Mouse (Mus musculus) intestine, postnatal 0 days (tissue): ENCODE results near the gene Clec10a. TPM values are rescaled to one million over a fixed set of nuclear protein-coding genes. Genes with fewer than 3 reads are reported as not detected.

ENCODE experiments used
- ATAC-seq: fragments of 200-750 bp; cut with Nextera tagmentation; 2 replicates; pipeline ENCODE4 v1.8.0; 2017; ENCODE audit warnings: mild to moderate bottlenecking, moderate TSS enrichment, moderate library complexity
- H3K27ac ChIP-seq: fragments of 300-500 bp; sonication (generic); 2 replicates; pipeline ENCODE4 v1.5.1; 2014; ENCODE audit warnings: mild to moderate bottlenecking, low read depth, low read length, moderate library complexity
- H3K27me3 ChIP-seq: fragments of 300-500 bp; sonication (generic); replicated peaks from 2 replicates; pipeline ENCODE4 v1.6.1; 2014; ENCODE audit warnings: low read length, mixed read lengths; ENCODE audit not compliant: control insufficient read depth, insufficient read depth
- H3K36me3 ChIP-seq: fragments of 300-500 bp; sonication (generic); 2 replicates; pipeline ENCODE4 v1.6.1; 2014; ENCODE audit warnings: mild to moderate bottlenecking, moderate library complexity; ENCODE audit not compliant: control insufficient read depth, insufficient read depth
- H3K4me1 ChIP-seq: fragments of 300-500 bp; sonication (generic); replicated peaks from 2 replicates; pipeline ENCODE4 v1.6.1; 2014; ENCODE audit warnings: antibody characterized with exemption, low read length, mixed read lengths; ENCODE audit not compliant: control insufficient read depth, insufficient read depth
- H3K4me2 ChIP-seq: fragments of 300-500 bp; sonication (generic); replicated peaks from 2 replicates; pipeline ENCODE4 v1.6.1; 2014; ENCODE audit warnings: low read depth, mild to moderate bottlenecking, moderate library complexity
- H3K4me3 ChIP-seq: fragments of 300-500 bp; sonication (generic); 2 replicates; pipeline ENCODE4 v1.5.1; 2014; ENCODE audit warnings: low read depth, low read length
- H3K9ac ChIP-seq: fragments of 300-500 bp; sonication (generic); 2 replicates; pipeline ENCODE4 v1.6.1; 2014; ENCODE audit warnings: mild to moderate bottlenecking, low read depth, low read length
- H3K9me3 ChIP-seq: fragments of 300-500 bp; sonication (generic); 2 replicates; pipeline ENCODE4 v1.6.1; 2016; ENCODE audit warnings: mixed run types; ENCODE audit not compliant: control insufficient read depth
- CTCF ChIP-seq: sonication (generic); IDR thresholded peaks from 2 replicates; pipeline ENCODE4 v1.5.1; 2016; ENCODE audit warnings: low read depth, mild to moderate bottlenecking, control low read depth, antibody characterized with exemption, moderate library complexity
- WGBS: fragments of 180-500 bp; shearing (Covaris S2); extraction: QIAGEN DNeasy Blood & Tissue Kit; methylation state at CpG from one replicate; pipeline ENCODE4 v1.1.7; 2014; 5-methylcytosine and 5-hydroxymethylcytosine counted together
- polyA plus RNA-seq: library from polyadenylated mRNA; unstranded; fragments of >200 nt; fragmentation: Nextera tagmentation; extraction: Ambion mirVana; gene quantifications from 2 replicates; pipeline ENCODE4 v1.2.1, GENCODE M21; 2015

Clec10a gene
- polyA plus RNA-seq, 1 experiment from 2014 or later: 0.78 TPM

- Histone ChIP-seq H3K9ac (no peak overlapping the region), H3K4me2 (no peak overlapping the region), H3K9me3 (no peaks in the 10 kb centered on the region), H3K27ac (no peak overlapping the region), H3K4me3 (no peak overlapping the region), H3K36me3 (no peaks in the 10 kb centered on the region), H3K27me3 (no peaks in the 10 kb centered on the region), H3K4me1 (no peaks in the 10 kb centered on the region)
- ATAC-seq: no peak
- WGBS: 74% methylated on average over 11 of the region's 11 CpGs
- no peak for TF ChIP-seq CTCF
These were observed 22.8 kb downstream of the Clec10a start for GRCm38 (mm10) chr11:70178756-70179155.

DNA sequence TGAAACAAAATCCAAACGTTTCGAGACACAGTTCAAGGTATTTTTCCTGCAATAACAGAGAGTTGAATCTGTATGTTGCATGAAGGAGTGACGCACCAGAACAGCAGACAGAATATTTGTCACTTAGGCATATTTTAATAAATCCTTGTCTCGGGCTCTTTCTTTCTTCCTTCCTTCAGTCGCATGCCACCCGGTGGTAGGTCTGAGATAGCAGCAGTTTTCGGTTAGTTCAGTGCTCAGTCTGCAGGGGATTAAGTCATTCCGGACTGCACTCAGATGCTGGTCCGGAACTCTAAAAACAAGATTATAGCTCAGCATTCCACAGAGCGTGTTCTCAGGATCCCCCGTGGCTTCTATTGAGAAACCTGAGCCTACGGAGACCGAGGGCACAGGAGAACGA, 23.4 kb downstream of the Clec10a start:
- TF ChIP-seq CTCF: peak; percentile 63
- Histone ChIP-seq H3K27ac (no peak overlapping the region), H3K36me3 (no peaks in the 10 kb centered on the region), H3K9me3 (no peaks in the 10 kb centered on the region), H3K4me2 (no peak overlapping the region), H3K4me3 (no peak overlapping the region), H3K4me1 (no peaks in the 10 kb centered on the region), H3K9ac (no peak overlapping the region), H3K27me3 (no peaks in the 10 kb centered on the region)
- 36% methylated on average over 14 of the region's 14 CpGs for WGBS
- no peak for ATAC-seq

GRCm38 (mm10) chr11:70180496-70180895, 24.5 kb downstream of the Clec10a start:
- H3K9ac ChIP-seq: no peak overlapping the region
- no peak for ATAC-seq
- no peak for TF ChIP-seq CTCF

DNA sequence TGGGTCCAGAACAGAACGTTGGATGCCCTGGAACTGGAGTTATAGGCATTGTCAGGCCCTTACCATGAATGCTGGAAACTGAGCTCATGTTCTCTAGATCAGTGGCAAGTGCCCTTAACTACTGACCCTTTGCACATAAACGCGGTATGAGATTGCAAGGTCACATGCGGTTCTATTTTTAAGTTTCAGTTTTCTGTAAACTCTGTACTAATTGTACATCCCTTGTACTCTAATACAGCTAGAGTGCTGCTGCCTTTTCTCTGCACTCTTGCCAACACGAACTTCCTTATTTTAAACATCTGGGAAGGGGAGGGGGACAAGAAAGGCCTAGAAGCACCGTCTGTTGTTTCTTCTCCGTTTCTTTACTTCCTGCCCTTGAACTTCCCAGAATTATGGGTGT, 29.1 kb downstream of the Clec10a start:
- Histone ChIP-seq H3K27me3 (no peaks in the 10 kb centered on the region), H3K4me3 (no peak overlapping the region), H3K4me1 (no peaks in the 10 kb centered on the region), H3K4me2 (no peak overlapping the region), H3K27ac (no peak overlapping the region), H3K9me3 (no peaks in the 10 kb centered on the region), H3K36me3 (no peaks in the 10 kb centered on the region), H3K9ac (no peak overlapping the region)
- no peak for ATAC-seq
- no peak for TF ChIP-seq CTCF
- WGBS: 50% methylated on average over 7 of the region's 7 CpGs

More at GRCm38 (mm10) chr11:70180496-70180895, 24.5 kb downstream of the Clec10a start:
- H3K4me3 ChIP-seq: no peak overlapping the region
- WGBS: 98% methylated on average over 4 of the region's 4 CpGs
- no peaks in the 10 kb centered on the region for H3K4me1 ChIP-seq
- H3K4me2 ChIP-seq: no peak overlapping the region
- H3K27ac ChIP-seq: no peak overlapping the region
- no peaks in the 10 kb centered on the region for H3K36me3 ChIP-seq
- no peaks in the 10 kb centered on the region for H3K9me3 ChIP-seq
- no peaks in the 10 kb centered on the region for H3K27me3 ChIP-seq

GRCm38 (mm10) chr11:70189319-70190134, 33.5 kb downstream of the Clec10a start:
- Histone ChIP-seq H3K36me3 (no peaks in the 10 kb centered on the region), H3K9me3 (no peaks in the 10 kb centered on the region), H3K9ac (no peak overlapping the region), H3K4me2 (no peak overlapping the region), H3K27ac (no peak overlapping the region), H3K4me1 (no peaks in the 10 kb centered on the region), H3K27me3 (no peaks in the 10 kb centered on the region), H3K4me3 (no peak overlapping the region)
- no peak for ATAC-seq
- no peak for TF ChIP-seq CTCF
- 84% methylated on average over 28 of the region's 28 CpGs for WGBS

- H3K4me3 ChIP-seq: no peak overlapping the region
- WGBS: 69% methylated on average over 6 of the region's 6 CpGs
- H3K36me3 ChIP-seq: no peaks in the 10 kb centered on the region
- TF ChIP-seq CTCF: no peak
- no peaks in the 10 kb centered on the region for H3K4me1 ChIP-seq
- no peak for ATAC-seq
- H3K4me2 ChIP-seq: no peak overlapping the region
- H3K9me3 ChIP-seq: no peaks in the 10 kb centered on the region
- H3K27ac ChIP-seq: no peak overlapping the region
- no peaks in the 10 kb centered on the region for H3K27me3 ChIP-seq
- no peak overlapping the region for H3K9ac ChIP-seq
These were observed 35.2 kb downstream of the Clec10a start for GRCm38 (mm10) chr11:70191188-70191587.

GRCm38 (mm10) chr11:70192157-70192556, 36.2 kb downstream of the Clec10a start:
- H3K9me3 ChIP-seq: no peaks in the 10 kb centered on the region
- no peaks in the 10 kb centered on the region for H3K36me3 ChIP-seq
- TF ChIP-seq CTCF: no peak
- H3K4me1 ChIP-seq: no peaks in the 10 kb centered on the region
- H3K4me3 ChIP-seq: no peak overlapping the region
- WGBS: 71% methylated on average over 4 of the region's 4 CpGs
- no peak for ATAC-seq
- H3K27ac ChIP-seq: no peak overlapping the region
- H3K4me2 ChIP-seq: no peak overlapping the region
- no peak overlapping the region for H3K9ac ChIP-seq
- H3K27me3 ChIP-seq: no peaks in the 10 kb centered on the region
